Mouse (Mus musculus): Measurements from ENCODE around the gene Arhgap42.

DNA sequence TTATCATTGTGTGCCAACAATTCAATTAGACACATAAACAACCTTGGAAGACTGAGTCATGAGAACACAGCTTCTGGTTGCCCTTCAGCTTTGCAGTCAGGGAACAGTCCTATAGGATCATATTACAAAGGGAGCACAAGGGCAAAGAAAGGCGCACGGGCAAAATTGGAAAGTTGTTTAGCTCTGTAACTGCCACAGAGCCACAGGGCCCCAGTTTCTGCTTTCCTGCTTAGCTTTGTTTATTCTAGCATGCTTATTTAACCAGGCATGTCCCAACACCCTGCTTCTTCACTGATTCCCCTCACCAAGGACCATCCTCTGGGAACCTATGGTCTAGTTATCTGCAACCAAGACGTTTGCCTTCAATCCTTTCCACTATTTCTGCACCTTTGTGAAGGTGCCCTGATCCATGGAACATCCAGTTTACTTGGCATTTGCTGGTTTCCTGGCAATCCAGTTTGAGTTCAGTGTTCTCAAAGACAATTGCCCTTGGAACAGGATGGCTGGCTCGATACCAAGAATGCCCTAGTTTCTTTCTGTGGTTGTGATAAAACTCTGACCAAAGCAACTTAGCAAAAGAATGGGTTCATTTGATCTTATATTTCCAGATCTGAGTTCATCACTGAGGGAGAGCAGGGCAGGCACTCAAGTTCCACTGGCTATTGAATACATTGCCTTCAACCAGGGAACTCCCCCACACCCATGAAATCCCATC is 111.7 kb downstream of the Arhgap42 start:
- TF ChIP-seq HCFC1 (IDR thresholded peaks at IDR 0.05; ENCODE audit: borderline replicate concordance, insufficient read depth, low read length) = no peak
- no peak for TF ChIP-seq MAFK (IDR thresholded peaks at IDR 0.05; ENCODE audit: insufficient read depth, low read depth, low read length)
- TF ChIP-seq ZNF384 (IDR thresholded peaks at IDR 0.05; ENCODE audit: low read depth, low read length) = no peak
- no peak for TF ChIP-seq CHD2 (IDR thresholded peaks at IDR 0.05; ENCODE audit: low read depth, low read length)
